Mouse (Mus musculus) Muller cell, postnatal 12 days (primary cell): Measurements from ENCODE around the gene Cyp17a1.
A peak's percentile ranks its signal among the peaks of the same experiment; 100 is the strongest.

ENCODE experiments used
- DNase-seq: peaks from one replicate; pipeline ENCODE4 v3.0.0-alpha.2; 2015; ENCODE audit errors: inconsistent ontology term

Gene Cyp17a1

GRCm38 (mm10) chr19:46672766-46673418 is at the start of gene Cyp17a1:
Gene Cyp17a1, minus strand, starts transcription at chr19:46673172.
- DNase-seq: no peak

- no peak for DNase-seq
Measured at GRCm38 (mm10) chr19:46718150-46718549, 45.2 kb upstream of the Cyp17a1 start.

GRCm38 (mm10) chr19:46715016-46715415 is 42.0 kb upstream of the Cyp17a1 start:
- DNase-seq: no peak

DNA sequence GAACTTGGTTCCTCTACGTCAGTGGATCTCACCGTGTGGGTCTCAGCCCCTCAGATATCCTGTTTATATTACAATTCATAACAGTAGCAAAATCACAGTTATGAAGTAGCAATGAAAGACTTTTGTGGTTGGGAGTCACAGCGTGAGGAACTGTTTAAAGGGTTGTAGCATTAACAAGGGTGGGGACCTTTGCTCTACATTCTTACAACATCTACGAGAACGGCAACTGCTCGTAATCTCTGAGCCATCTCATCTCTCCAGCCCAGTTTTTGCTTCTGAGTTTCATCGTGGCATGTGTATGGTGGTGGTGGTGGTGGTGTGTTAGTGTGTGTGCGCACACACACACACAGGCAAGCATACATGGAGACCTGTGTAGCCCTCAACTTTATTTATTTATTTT is 41.3 kb upstream of the Cyp17a1 start:
- no peak for DNase-seq

DNA sequence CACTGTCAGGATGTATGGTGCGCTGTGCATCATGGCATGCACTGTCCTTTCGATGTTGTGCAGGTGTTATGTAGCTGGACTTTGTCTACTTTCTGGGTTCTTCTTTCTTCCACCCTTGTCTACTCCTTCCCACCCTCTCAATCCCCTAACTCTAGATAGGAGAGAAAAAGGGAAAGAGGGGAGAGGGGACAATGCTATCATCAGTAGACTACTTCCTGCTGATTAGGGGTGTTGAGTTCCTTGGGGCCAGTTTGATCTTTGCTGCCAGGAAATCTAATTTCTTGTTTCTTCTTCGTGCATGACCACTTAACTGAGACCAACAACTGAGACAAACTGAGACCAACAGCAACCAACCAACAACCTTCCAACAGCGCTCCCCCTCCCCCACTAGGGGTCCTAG is 37.6 kb upstream of the Cyp17a1 start:
- no peak for DNase-seq

- peak; percentile 34 for DNase-seq
Measured at GRCm38 (mm10) chr19:46707296-46708151, 34.6 kb upstream of the Cyp17a1 start, which contains the start of gene As3mt. Gene As3mt, plus strand, starts transcription at chr19:46707458.

GRCm38 (mm10) chr19:46706540-46707295 is 33.7 kb upstream of the Cyp17a1 start:
- DNase-seq: no peak

DNA sequence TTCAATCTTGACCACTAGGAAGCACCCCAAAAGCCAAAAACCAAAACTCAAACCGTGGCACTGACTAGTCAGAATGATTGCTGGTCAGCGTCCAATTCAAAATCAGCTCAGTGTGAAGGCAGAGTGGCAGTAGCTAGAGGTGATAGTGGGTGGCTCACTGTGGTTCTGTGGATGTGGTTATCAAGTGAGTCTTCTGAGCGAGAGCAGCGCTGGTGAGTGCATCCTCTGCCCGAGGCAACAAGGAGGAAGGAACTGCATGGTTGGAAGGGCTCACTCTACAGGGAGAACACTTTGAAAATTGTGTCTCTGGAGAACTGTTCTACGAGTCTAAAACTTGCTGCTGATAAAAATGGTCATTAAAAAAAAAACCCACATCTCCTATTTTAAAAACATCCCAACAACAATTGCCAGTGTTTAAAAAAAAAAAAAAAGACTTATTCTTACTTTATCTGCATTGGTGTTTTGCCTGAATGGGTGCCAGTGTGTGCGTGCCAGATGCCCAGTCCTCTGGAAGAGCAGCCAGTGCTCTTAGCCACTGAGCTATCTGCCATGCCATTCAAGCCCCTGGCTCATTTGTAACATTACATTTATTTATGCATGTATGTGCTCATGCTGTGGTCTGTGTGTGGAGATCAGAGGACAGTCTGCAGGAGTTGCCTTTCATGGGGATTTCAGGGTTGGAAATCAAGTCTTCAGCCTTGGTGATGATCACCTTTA is 33.0 kb upstream of the Cyp17a1 start:
- DNase-seq: no peak

- no peak for DNase-seq
Measured at GRCm38 (mm10) chr19:46701156-46701555, 28.2 kb upstream of the Cyp17a1 start.

DNA sequence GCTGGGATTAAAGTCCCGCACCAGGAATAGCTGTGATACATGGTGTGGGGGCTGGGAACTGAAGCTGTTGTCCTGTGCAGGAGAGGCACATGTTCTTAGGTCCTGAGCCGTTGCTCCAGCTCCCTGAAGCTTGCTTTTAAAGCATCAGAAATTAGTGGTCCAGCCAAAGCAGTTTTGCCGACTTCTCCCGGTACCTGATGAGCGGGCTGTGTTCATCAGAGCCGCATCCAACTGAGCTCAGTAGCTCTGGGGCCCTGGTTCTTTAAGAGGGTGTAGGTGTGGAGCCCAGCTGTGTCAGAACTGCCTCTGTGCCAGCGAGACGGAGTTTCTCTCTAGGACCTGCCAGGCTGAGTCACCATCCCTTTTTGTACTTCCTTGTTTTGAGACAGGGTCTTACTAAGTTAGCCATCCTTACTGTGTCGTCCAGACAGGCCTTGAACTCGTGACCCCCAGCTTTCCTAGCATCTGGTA is 26.1 kb upstream of the Cyp17a1 start:
- no peak for DNase-seq

DNA sequence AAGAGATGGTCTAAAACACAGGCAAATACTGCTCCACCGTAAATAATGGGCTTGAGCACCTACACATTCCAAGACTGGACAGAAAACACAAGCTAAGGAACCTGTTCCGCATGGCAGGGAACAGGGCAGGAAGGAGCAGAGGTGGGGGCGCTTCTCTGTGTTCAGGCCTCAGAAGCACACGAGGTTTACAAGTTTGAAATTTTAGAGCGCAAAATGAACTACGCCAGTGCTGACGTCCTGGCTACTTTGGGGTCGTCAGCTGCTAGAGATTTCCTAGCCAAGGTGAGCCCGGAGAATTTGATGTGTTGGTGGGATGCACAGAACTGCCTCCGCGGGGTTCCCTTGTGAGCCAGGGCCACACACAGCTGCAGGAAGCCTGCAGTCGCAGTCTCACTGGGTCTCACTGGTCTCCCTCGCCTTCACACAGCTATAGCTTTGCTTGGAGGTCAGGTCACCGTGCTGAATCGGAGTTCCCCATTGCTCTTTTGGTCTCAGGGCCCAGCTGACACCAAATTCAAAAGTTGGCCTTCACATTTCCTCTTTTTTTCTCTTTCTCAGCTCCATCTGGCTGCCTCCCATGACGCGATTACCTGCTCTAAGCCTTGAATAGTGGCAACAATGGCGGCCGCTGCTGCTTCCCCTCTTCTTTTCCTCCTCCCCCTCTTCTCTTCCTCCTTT is 25.0 kb upstream of the Cyp17a1 start:
- no peak for DNase-seq

DNA sequence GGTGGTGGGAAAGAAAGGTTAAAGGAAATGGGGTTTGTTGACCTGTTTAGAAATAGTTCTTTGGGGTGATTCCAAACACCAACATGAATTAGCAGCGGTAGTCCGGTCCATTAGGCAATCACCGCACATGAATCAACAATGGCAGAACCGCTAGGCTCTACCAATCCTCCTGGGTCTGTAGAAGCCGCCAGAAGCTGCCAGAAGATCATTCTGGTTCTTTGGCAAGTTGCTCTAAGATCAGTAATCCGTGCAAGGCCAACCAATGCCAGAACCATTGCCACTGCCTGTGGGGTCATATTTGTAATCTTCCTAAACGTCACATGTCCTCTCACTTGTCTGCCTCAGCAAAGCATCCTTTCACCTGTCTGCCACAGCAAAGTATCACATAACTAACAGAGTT is 24.0 kb upstream of the Cyp17a1 start:
- no peak for DNase-seq

GRCm38 (mm10) chr19:46696482-46696881 is 23.5 kb upstream of the Cyp17a1 start:
- no peak for DNase-seq

DNA sequence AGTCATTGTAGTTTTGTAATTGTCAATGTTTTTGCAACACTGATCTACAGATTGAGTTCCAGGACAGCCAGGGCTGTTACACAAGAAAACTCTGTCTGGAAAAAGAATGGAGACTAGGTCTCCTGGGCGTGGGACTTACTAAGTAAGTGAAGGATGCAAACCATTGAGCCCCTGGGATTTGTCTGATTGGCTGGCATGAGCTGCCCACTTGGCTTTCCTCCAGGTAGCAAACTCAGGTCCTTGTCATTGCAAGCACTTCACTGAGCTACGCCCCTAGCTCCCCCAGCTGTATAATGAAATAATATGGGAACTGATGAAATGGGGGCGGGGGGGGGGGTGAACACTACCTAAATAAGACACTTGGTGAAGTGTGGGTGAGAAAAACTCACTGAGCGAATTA is 20.2 kb upstream of the Cyp17a1 start:
- no peak for DNase-seq

DNA sequence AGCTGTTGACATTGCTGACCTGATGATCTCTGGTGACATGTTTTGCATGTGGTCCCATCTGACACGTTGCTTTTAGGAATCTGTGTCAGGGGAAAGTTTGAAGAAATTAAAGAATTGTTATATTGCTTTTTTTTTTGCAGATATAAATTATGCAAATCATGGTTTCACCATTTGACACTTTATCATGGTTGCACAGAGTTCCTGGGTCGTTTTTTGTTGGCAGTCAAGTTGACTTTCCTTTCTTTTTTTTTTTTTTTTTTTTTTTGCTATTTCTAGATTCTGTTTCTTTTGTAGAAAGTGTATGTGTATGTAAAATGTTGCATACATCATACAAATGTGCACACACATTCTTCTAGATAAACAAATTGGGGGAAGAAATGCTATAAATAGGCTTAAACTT is 18.1 kb upstream of the Cyp17a1 start:
- DNase-seq: no peak

GRCm38 (mm10) chr19:46690387-46690786 is 17.4 kb upstream of the Cyp17a1 start:
- DNase-seq: no peak

GRCm38 (mm10) chr19:46689460-46690372 is 16.7 kb upstream of the Cyp17a1 start, which contains the start of gene Borcs7:
Gene Borcs7, plus strand, starts transcription at chr19:46689906.
- DNase-seq: peak; percentile 88

GRCm38 (mm10) chr19:46679720-46680383 is 6.9 kb upstream of the Cyp17a1 start:
- no peak for DNase-seq

DNA sequence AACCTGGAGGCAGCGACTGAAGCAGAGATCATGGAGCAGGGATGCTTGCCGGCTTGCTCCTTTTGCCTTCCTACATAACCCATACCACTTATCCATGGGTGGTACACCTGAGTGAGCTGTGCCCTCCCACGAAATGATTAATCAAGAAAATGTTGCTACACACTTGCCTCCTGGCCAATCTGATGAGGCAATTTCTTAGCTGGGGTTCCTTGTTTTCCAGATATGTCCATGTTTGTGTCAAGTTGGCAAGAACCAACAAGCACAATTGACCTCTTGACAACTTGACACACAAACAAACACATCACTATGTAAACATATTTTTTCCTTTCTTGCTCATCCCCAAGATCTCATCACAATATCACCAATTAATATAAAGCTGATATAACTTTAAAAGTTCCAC is 2.7 kb upstream of the Cyp17a1 start:
- no peak for DNase-seq
